Mouse (Mus musculus) brain, embryonic 14.5 days (tissue): ENCODE measurements at regions not wholly inside any gene's neighbourhood (a gene's known extent, or its start where the extent isn't known, plus 50 kb on each side); places are given as distances from the start of the nearest gene placed in this dataset.

Source experiments
- CTCF ChIP-seq: fragments of 200-500 bp; IDR thresholded peaks from 2 replicates; pipeline ENCODE4 v1.5.1; 2012; ENCODE audit warnings: inconsistent platforms, mild to moderate bottlenecking, moderate library complexity, borderline replicate concordance; ENCODE audit not compliant: insufficient read depth, insufficient read length; ENCODE audit errors: extremely low read depth
- POLR2A ChIP-seq: fragments of 200-500 bp; IDR thresholded peaks from 2 replicates; pipeline ENCODE4 v1.6.1; 2012; ENCODE audit warnings: mild to moderate bottlenecking, inconsistent platforms, borderline replicate concordance; ENCODE audit not compliant: poor library complexity, insufficient read depth, insufficient read length, severe bottlenecking; ENCODE audit errors: extremely low read depth

DNA sequence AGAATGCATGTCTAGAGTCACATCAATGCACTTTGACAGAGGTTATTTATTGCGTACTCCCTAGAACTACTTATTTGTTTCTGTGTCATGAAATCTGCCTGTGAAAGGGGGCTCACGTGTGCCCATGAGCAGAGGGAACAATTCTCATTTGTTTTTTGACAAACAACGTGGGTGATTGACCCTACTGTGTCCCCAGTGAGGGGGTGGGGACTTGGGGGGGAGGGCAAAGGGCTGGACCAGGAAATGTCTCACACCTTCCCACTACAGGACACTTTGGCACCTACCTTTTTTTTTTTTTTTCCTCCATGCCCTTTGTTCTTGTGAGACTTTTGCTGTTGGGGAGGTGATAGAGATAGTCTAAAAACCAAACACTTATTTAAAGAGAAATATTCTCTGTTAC, 400.3 kb downstream of the Fgf9 start:
- no peak for TF ChIP-seq POLR2A
- no peak for TF ChIP-seq CTCF
